Mouse (Mus musculus) stomach, embryonic 14.5 days (tissue): ENCODE data around the gene Zfp672. TPM values are rescaled to one million over a fixed set of nuclear protein-coding genes. Genes with fewer than 3 reads are reported as not detected.

Experiments
- ATAC-seq: fragments of 200-750 bp; cut with Nextera tagmentation; 2 replicates; pipeline ENCODE4 v1.8.0; 2017; ENCODE audit warnings: low read depth, moderate TSS enrichment; ENCODE audit not compliant: insufficient number of reproducible peaks, insufficient read depth, low FRiP score
- H3K27ac ChIP-seq: fragments of 300-500 bp; sonication (generic); 2 replicates; pipeline ENCODE4 v1.5.1; 2014; ENCODE audit warnings: mild to moderate bottlenecking, low read length, moderate library complexity, mixed read lengths
- H3K27me3 ChIP-seq: fragments of 300-500 bp; sonication (generic); 2 replicates; pipeline ENCODE4 v1.6.1; 2014; ENCODE audit warnings: low read length, control low read depth, mixed read lengths; ENCODE audit not compliant: control insufficient read depth, insufficient read depth
- H3K36me3 ChIP-seq: fragments of 300-500 bp; sonication (generic); 2 replicates; pipeline ENCODE4 v1.6.1; 2014; ENCODE audit warnings: mild to moderate bottlenecking, control low read depth, low read length, moderate library complexity, mixed read lengths; ENCODE audit not compliant: control insufficient read depth, insufficient read depth
- H3K4me1 ChIP-seq: fragments of 300-500 bp; sonication (generic); 2 replicates; pipeline ENCODE4 v1.6.1; 2014; ENCODE audit warnings: low read length, control low read depth, mixed read lengths; ENCODE audit not compliant: control insufficient read depth, insufficient read depth
- H3K4me2 ChIP-seq: fragments of 300-500 bp; sonication (generic); replicated peaks from 2 replicates; pipeline ENCODE4 v1.6.1; 2014; ENCODE audit warnings: low read depth, low read length, control low read depth
- H3K4me3 ChIP-seq: fragments of 300-500 bp; sonication (generic); 2 replicates; pipeline ENCODE4 v1.5.1; 2014; ENCODE audit warnings: low read depth, low read length, control low read depth
- H3K9ac ChIP-seq: fragments of 300-500 bp; sonication (generic); replicated peaks from 2 replicates; pipeline ENCODE4 v1.6.1; 2014; ENCODE audit warnings: low read depth, mild to moderate bottlenecking, control low read depth, low read length, moderate library complexity, mixed read lengths
- H3K9me3 ChIP-seq: fragments of 300-500 bp; sonication (generic); 2 replicates; pipeline ENCODE4 v1.6.1; 2016; ENCODE audit warnings: low read depth, low read length, control low read depth; ENCODE audit not compliant: control insufficient read depth
- WGBS: fragments of 180-500 bp; shearing (Covaris S2); extraction: QIAGEN DNeasy Blood & Tissue Kit; methylation state at CpG from one replicate; pipeline ENCODE4 v1.1.7; 2014; 5-methylcytosine and 5-hydroxymethylcytosine counted together
- polyA plus RNA-seq: library from polyadenylated mRNA; unstranded; fragments of >200 nt; fragmentation: Nextera tagmentation; extraction: Ambion mirVana; gene quantifications from 2 replicates; pipeline ENCODE4 v1.2.1, GENCODE M21; 2014

Gene Zfp672
- polyA plus RNA-seq, 1 experiment from 2014 or later = 44.9 TPM

DNA sequence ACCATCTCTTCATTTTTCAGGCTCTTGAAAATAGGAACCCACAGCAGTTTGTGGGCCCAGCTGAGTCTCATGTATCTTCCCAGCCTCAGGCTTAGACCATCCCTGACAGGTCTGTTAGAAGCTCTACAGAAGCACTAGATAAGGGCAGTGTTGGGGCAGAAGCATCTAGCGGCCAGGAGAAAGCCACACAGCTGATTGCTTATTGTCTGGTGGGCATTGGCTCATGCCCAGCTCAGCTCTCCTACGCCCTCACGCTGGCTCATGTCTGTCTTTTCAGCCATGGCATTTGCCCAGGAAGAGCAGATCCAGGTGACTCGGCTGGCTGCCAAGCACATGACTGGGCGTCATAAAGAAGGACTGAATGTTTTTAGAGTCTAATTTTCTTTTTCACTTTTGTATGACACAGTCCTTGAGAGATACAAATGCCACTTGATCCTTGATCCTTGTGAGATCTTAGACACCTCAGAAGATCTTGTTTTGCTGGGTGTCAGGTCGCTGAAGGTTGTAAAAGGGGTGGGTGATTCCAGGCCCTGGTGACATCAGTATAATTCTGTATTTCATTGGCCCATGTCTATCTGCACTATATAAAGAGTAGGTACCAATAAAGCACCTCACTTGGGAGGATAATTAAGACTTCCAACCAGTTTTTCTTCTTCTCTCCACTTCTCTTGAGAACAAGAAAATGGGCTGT, 27.9 kb upstream of the Zfp672 start:
- no peaks in the 10 kb centered on the region for H3K36me3 ChIP-seq
- H3K27me3 ChIP-seq = no peaks in the 10 kb centered on the region
- H3K27ac ChIP-seq = no peak overlapping the region
- H3K4me3 ChIP-seq = no peak overlapping the region
- H3K4me2 ChIP-seq = no peak overlapping the region
- 85% methylated on average over 6 of the region's 6 CpGs for WGBS
- no peak for ATAC-seq
- no peaks in the 10 kb centered on the region for H3K9me3 ChIP-seq
- no peak overlapping the region for H3K9ac ChIP-seq
- no peaks in the 10 kb centered on the region for H3K4me1 ChIP-seq

DNA sequence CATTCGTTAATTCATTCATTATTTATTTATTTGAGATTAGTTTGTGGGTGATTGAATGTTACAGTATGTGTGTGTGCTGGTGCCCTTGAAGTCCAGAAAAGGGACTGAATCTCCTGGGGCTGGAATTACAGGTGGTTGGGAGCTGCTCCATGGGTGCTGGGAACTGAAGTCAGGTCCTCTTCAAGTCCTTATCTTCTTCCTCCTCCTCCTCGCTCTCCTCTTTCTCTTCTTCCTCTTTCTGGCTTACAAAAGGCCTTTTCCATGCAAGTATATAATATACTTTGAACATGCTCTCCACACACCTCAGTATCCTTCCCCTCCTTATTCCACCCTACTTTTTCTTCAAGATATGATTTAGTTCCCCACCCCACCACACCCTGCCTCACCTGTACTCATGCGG, 26.9 kb upstream of the Zfp672 start:
- Histone ChIP-seq H3K9me3 (no peaks in the 10 kb centered on the region), H3K9ac (no peak overlapping the region), H3K27ac (no peak overlapping the region), H3K36me3 (no peaks in the 10 kb centered on the region), H3K4me2 (no peak overlapping the region), H3K4me1 (no peaks in the 10 kb centered on the region), H3K27me3 (no peaks in the 10 kb centered on the region), H3K4me3 (no peak overlapping the region)
- no peak for ATAC-seq
- 88% methylated on average over 3 of the region's 3 CpGs for WGBS

DNA sequence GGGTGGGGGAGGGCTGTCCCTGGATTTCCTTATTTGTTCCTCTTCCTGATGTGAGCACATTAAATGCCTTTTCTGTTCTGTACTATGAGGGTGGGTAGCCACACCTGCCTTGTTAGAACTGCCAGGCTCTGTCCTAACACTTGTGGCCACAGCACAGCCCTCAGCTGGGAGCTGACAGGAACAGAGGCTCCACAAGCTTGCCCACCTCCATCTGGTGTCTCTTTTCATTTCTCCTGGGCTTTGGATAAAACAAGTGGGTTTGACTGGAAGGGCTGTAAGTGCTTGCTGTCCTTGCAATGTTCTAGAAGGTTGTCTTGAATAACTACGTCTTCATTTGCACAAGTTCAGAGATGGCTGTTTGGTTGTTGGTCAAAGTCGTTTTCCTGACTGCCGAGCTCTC, 24.8 kb upstream of the Zfp672 start:
- no peak overlapping the region for H3K27ac ChIP-seq
- ATAC-seq = no peak
- WGBS = 70% methylated on average over 3 of the region's 3 CpGs

DNA sequence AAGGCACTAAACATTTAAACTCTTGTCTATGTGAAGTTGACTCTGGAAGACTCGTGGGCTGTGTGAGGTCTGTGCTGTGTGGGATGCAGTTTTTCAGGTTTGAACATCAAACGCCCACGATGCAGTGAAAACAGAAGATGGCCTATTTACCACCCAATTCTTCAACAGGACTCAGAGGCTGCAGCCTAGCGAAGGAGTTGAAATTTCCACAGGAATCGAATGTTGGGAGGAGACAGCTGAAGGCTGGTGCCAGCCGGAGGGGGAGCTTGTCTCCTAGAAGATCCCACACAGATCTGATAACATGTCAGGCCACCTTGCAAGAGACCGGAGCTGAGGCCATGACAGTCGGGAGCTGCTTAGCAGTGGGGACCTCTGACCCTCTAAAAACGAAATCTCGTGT, 24.3 kb upstream of the Zfp672 start:
- WGBS = 48% methylated on average over 10 of the region's 10 CpGs
- Histone ChIP-seq H3K9me3 (no peaks in the 10 kb centered on the region), H3K4me3 (no peak overlapping the region), H3K4me1 (no peaks in the 10 kb centered on the region), H3K9ac (no peak overlapping the region), H3K27ac (no peak overlapping the region), H3K27me3 (no peaks in the 10 kb centered on the region), H3K4me2 (no peak overlapping the region), H3K36me3 (no peaks in the 10 kb centered on the region)
- ATAC-seq = no peak

More for the DNA sequence above, 24.8 kb upstream of the Zfp672 start:
- no peaks in the 10 kb centered on the region for H3K9me3 ChIP-seq
- no peaks in the 10 kb centered on the region for H3K27me3 ChIP-seq
- no peak overlapping the region for H3K4me2 ChIP-seq
- H3K9ac ChIP-seq = no peak overlapping the region
- H3K36me3 ChIP-seq = no peaks in the 10 kb centered on the region
- H3K4me3 ChIP-seq = no peak overlapping the region
- H3K4me1 ChIP-seq = no peaks in the 10 kb centered on the region

DNA sequence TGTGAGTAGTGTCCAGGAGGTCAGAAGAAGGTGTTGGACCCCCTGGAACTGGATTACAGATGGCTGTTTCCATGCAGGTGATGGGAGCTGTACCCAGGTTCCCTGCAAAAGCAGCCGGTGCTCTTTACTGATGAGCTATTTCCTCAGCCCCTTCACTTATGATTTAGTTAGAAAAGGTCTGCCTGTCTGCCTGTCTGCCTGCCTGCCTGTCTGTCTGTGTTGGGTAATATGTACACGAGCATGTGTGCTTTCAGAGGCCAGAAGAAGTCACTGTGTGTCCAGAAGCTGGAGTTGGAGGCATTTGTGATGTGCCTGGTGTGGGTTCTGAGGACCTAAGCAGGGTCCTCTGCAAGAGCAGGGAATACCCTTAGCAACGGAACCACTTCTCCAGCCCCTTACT, 23.6 kb upstream of the Zfp672 start:
- Histone ChIP-seq H3K4me2 (no peak overlapping the region), H3K4me1 (no peaks in the 10 kb centered on the region), H3K27me3 (no peaks in the 10 kb centered on the region), H3K4me3 (no peak overlapping the region), H3K27ac (no peak overlapping the region), H3K9ac (no peak overlapping the region), H3K36me3 (no peaks in the 10 kb centered on the region), H3K9me3 (no peaks in the 10 kb centered on the region)
- 60% methylated on average over 3 of the region's 3 CpGs for WGBS
- ATAC-seq = no peak

DNA sequence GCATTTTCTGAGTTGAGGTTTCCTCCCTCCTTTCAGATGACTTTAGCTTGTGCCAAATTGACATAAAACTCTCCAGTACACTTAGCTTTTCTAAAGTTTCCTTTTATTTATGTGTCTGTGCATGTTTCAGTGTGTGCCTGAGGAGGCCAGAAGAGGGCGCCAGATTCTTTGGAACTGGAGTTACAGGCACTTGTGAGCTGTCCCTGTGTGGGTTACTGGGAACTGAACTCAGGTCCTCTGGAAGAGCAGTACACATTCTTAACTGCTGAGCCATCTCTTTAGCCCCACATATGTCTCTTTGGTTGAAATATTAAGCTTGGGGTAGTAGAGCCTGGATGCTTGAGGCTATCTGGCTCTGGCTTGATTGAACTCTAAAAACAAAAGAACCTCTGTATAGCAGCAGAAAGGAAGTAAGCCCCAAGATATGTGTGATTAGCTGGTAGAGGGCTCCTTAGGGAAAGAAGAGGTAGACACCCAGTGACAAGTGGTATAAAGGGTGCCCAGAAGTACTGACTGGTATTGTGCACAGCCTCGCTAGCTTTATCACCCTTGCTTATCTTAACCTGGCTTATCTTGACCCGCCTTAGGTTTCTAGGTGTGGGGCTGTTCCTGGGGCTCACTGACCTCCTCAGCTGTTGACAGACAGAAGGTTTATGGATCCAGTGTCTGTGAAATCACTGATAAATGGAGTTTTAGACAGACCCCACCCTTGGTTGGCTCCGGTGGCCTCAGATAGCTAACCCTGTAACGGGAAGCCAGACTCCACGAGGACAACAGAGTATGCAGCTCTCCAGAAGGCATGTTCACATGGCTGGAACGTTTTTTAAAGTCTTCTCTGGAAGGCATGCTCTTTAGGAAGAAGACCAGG, 22.8 kb upstream of the Zfp672 start:
- no peak overlapping the region for H3K9ac ChIP-seq
- no peak overlapping the region for H3K4me2 ChIP-seq
- H3K27ac ChIP-seq = no peak overlapping the region
- no peaks in the 10 kb centered on the region for H3K27me3 ChIP-seq
- no peaks in the 10 kb centered on the region for H3K36me3 ChIP-seq
- 32% methylated on average over 7 of the region's 7 CpGs for WGBS
- peak; percentile 80 for ATAC-seq
- H3K4me3 ChIP-seq = no peak overlapping the region
- H3K4me1 ChIP-seq = no peaks in the 10 kb centered on the region
- H3K9me3 ChIP-seq = no peaks in the 10 kb centered on the region

DNA sequence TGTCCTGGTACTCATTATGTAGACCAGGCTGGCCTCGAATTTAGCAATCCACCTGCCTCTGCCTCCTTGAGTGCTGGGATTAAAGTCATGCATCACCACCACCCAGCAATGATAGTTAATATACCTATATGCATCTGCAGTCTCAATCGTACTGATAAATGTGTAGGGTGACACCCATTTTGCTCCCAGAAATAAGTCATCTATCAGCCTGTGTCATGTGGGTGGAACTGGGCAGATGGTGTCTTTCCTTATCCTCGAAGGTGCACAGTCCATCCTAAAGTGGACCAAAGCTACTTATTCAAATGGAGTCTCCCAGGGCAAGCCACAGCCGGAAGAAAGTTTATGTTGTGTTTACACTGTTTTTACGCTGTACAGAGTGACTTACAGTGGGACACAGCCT, 21.0 kb upstream of the Zfp672 start:
- no peaks in the 10 kb centered on the region for H3K9me3 ChIP-seq

DNA sequence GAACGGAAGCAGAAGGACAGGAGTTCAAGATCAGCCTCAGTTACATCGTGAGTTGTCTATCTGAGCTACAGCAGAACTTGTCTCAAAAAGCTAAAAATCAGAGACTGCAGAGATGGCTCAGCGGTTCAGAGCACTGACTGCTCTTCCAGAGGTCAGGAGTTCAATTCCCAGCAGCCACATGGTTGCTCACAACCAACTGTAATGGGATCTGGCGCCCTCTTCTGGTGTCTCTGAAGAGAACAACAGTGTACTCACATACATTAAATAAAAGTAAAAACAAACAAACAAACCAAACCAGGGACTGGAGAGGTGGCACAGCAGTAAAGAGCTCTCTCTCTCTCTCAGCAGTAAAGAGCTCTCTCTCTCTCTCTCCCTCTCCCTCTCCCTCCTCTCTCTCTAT, 20.5 kb upstream of the Zfp672 start:
- Histone ChIP-seq H3K4me1 (no peaks in the 10 kb centered on the region), H3K4me2 (no peak overlapping the region), H3K9ac (no peak overlapping the region), H3K36me3 (peaks cover 17% of the 10 kb centered on the region), H3K27ac (no peak overlapping the region), H3K4me3 (no peak overlapping the region), H3K27me3 (no peaks in the 10 kb centered on the region), H3K9me3 (no peaks in the 10 kb centered on the region)
- 70% methylated on average over 4 of the region's 4 CpGs for WGBS
- no peak for ATAC-seq

More for the DNA sequence above, 21.0 kb upstream of the Zfp672 start:
- no peak overlapping the region for H3K4me2 ChIP-seq
- H3K4me3 ChIP-seq = no peak overlapping the region
- no peaks in the 10 kb centered on the region for H3K4me1 ChIP-seq
- H3K27ac ChIP-seq = no peak overlapping the region
- H3K36me3 ChIP-seq = peaks cover 11% of the 10 kb centered on the region
- no peak overlapping the region for H3K9ac ChIP-seq
- whole genome bisulfite sequencing = 77% methylated on average over 5 of the region's 5 CpGs
- ATAC-seq = no peak
- H3K27me3 ChIP-seq = no peaks in the 10 kb centered on the region
